Mouse (Mus musculus) G1E (cell line): ENCODE measurements at regions not wholly inside any gene's neighbourhood (a gene's known extent, or its start where the extent isn't known, plus 50 kb on each side); places are given as distances from the start of the nearest gene placed in this dataset.

Experiments used
- ATAC-seq: 2 replicates; pipeline ENCODE4 v1.8.0; 2016; ENCODE audit warnings: mild to moderate bottlenecking; ENCODE audit not compliant: insufficient number of reproducible peaks, poor library complexity, low FRiP score, severe bottlenecking; ENCODE audit errors: extremely low read depth
- DNase-seq: peaks from one replicate; pipeline ENCODE4 v3.0.0; 2012; ENCODE audit warnings: low spot score
- H3K27me3 ChIP-seq: 2 replicates; pipeline ENCODE4 v1.6.1; 2012; ENCODE audit warnings: mild to moderate bottlenecking, low read length, inconsistent platforms; ENCODE audit not compliant: insufficient read depth
- H3K36me3 ChIP-seq: replicated peaks from 2 replicates; pipeline ENCODE3; 2012; ENCODE audit warnings: mild to moderate bottlenecking, inconsistent platforms
- H3K4me1 ChIP-seq: 2 replicates; pipeline ENCODE4 v1.6.1; 2012; ENCODE audit warnings: low read depth, low read length, inconsistent platforms, mixed read lengths; ENCODE audit not compliant: insufficient read depth
- H3K4me3 ChIP-seq: 2 replicates; pipeline ENCODE4 v1.5.1; 2012; ENCODE audit warnings: low read depth, mild to moderate bottlenecking, inconsistent platforms, low read length, moderate library complexity, mixed read lengths
- H3K9me3 ChIP-seq: replicated peaks from 2 replicates; pipeline ENCODE4 v1.6.1; 2012; ENCODE audit warnings: inconsistent platforms
- CTCF ChIP-seq: IDR thresholded peaks from 2 replicates; pipeline ENCODE4 v1.5.1; 2012; ENCODE audit warnings: low read depth, low read length, inconsistent platforms, mixed read lengths
- GATA1 ChIP-seq: IDR thresholded peaks from 2 replicates; pipeline ENCODE4 v1.6.1; 2012; ENCODE audit warnings: borderline replicate concordance, low read length, inconsistent platforms, mixed read lengths
- GATA2 ChIP-seq: IDR thresholded peaks from 2 replicates; pipeline ENCODE4 v1.6.1; 2012; ENCODE audit warnings: low read depth, low read length, inconsistent platforms, borderline replicate concordance
- POLR2AphosphoS5 ChIP-seq: IDR thresholded peaks from 2 replicates; pipeline ENCODE4 v1.6.1; 2012; ENCODE audit warnings: low read depth, low read length, inconsistent platforms; ENCODE audit not compliant: insufficient replicate concordance
- TAL1 ChIP-seq: conservative IDR thresholded peaks from 2 replicates; pipeline ENCODE4 v1.6.1; 2012; ENCODE audit warnings: low read depth, low read length, inconsistent platforms, mixed read lengths

DNA sequence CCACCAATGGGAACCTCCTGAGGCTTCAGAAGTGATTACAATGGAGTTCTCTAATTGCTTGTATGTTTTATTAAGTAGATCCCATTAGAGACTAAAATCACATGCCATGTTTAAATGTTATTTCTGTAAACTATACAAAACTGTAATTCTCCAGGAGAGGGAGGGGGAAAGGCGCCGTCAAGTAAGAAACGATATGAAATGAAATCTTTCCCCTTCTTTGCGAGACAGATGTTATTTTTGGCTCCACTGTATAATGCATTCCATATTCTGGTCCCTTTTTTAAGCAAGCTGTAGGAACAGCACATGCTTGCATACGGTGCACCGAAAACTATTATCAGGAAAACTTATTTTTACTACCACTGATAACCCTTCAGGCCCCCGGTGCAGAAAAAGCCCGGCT is 141.0 kb upstream of the Gdnf start:
- Histone ChIP-seq H3K4me1 (no peaks in the 10 kb centered on the region), H3K9me3 (no peaks in the 10 kb centered on the region), H3K27me3 (peaks cover 4% of the 10 kb centered on the region; the same call in 1 of the 2 replicates), H3K4me3 (no peak overlapping the region), H3K36me3 (no peaks in the 10 kb centered on the region)
- ATAC-seq (no peak), DNase-seq (no peak)
- TF ChIP-seq TAL1: no peak
- no peak for TF ChIP-seq CTCF
- TF ChIP-seq POLR2AphosphoS5: no peak
- no peak for TF ChIP-seq GATA1
- TF ChIP-seq GATA2: no peak

DNA sequence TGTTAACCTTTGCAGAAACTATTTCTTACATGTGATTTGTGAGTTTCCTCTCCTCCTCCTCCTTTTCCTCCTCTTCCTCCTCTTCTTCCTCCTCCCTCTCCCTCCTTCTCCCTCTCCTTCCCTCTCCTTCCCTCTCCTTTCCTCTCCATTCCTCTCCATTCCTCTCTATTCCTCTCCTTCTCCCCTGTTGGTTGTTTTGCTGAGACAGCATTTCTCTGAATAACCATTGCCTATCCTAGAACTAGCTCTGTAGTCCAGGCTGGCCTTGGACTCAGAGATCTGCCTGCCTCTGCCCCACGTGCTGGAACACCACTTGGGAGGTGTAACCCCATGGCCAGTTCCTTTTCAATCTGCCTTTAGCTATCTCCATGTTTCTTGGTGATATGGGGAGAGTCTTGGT is 133.7 kb upstream of the Gdnf start:
- no peak overlapping the region for H3K4me3 ChIP-seq
- no peaks in the 10 kb centered on the region for H3K9me3 ChIP-seq
- no peaks in the 10 kb centered on the region for H3K4me1 ChIP-seq
- peaks cover 3% of the 10 kb centered on the region for H3K27me3 ChIP-seq
- no peak for DNase-seq
- ATAC-seq: no peak
- TF ChIP-seq GATA1 (no peak), TAL1 (no peak), POLR2AphosphoS5 (no peak)
- no peaks in the 10 kb centered on the region for H3K36me3 ChIP-seq

DNA sequence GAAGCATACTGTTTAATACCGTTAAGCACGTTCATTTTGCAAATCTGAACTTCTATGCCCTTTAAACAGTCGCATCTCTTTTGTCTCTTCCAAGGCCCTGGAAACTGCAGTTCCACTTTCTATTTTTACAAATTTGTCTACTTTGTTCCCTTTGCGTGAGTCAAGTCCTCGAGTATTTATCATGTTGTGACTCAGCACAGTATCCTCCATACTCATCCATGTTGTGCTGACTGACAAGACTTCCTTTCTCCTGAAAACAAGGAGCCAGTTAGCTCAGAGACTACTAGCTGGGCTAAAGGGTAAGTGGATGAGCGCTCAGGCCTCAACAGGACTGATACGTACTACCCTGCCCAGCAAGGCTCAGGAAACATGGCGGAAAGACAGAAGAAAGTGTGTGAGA is 131.9 kb upstream of the Gdnf start:
- H3K4me3 ChIP-seq: no peak overlapping the region
- ATAC-seq: no peak
- no peaks in the 10 kb centered on the region; the same call in 1 of the 2 replicates for H3K27me3 ChIP-seq
- H3K36me3 ChIP-seq: no peaks in the 10 kb centered on the region
- no peak for TF ChIP-seq POLR2AphosphoS5
- TF ChIP-seq GATA1: no peak
- no peak for TF ChIP-seq TAL1
- TF ChIP-seq CTCF: no peak
- TF ChIP-seq GATA2: no peak
- no peaks in the 10 kb centered on the region for H3K9me3 ChIP-seq
- no peaks in the 10 kb centered on the region for H3K4me1 ChIP-seq
- no peak for DNase-seq

- ATAC-seq (no peak), DNase-seq (no peak)
- Histone ChIP-seq H3K4me3 (no peak overlapping the region), H3K36me3 (no peaks in the 10 kb centered on the region), H3K27me3 (no peaks in the 10 kb centered on the region; the same call in 1 of the 2 replicates), H3K4me1 (no peaks in the 10 kb centered on the region), H3K9me3 (no peaks in the 10 kb centered on the region)
- TF ChIP-seq POLR2AphosphoS5: no peak
- no peak for TF ChIP-seq CTCF
- TF ChIP-seq GATA1: no peak
- no peak for TF ChIP-seq GATA2
- no peak for TF ChIP-seq TAL1
Measured at GRCm38 (mm10) chr15:7681011-7681410, 129.6 kb upstream of the Gdnf start.

GRCm38 (mm10) chr15:7683235-7683974 is 127.2 kb upstream of the Gdnf start:
- TF ChIP-seq TAL1: no peak
- no peak for TF ChIP-seq POLR2AphosphoS5
- TF ChIP-seq CTCF: no peak
- no peak for TF ChIP-seq GATA1
- TF ChIP-seq GATA2: no peak
- DNase-seq (no peak), ATAC-seq (no peak)
- H3K27me3 ChIP-seq: no peaks in the 10 kb centered on the region
- H3K9me3 ChIP-seq: no peaks in the 10 kb centered on the region
- no peaks in the 10 kb centered on the region for H3K4me1 ChIP-seq
- H3K4me3 ChIP-seq: no peak overlapping the region
- no peaks in the 10 kb centered on the region for H3K36me3 ChIP-seq

- DNase-seq (no peak), ATAC-seq (no peak)
- H3K36me3 ChIP-seq: no peaks in the 10 kb centered on the region
- H3K9me3 ChIP-seq: no peaks in the 10 kb centered on the region
- H3K4me1 ChIP-seq: no peaks in the 10 kb centered on the region
- peaks cover 3% of the 10 kb centered on the region for H3K27me3 ChIP-seq
- no peak for TF ChIP-seq POLR2AphosphoS5
- no peak for TF ChIP-seq CTCF
- no peak for TF ChIP-seq GATA2
- no peak for TF ChIP-seq TAL1
- no peak for TF ChIP-seq GATA1
- H3K4me3 ChIP-seq: no peak overlapping the region
Measured at GRCm38 (mm10) chr15:7691251-7691650, 119.4 kb upstream of the Gdnf start.
